Mouse (Mus musculus): ENCODE measurements around the gene Prkd2. TPM values are rescaled to one million over a fixed set of nuclear protein-coding genes. Genes with fewer than 3 reads are reported as not detected.

Gene Prkd2
- total and polyA plus RNA-seq, 2 experiments from 2014 or later = 8.8 to 10.6 TPM

- no peaks in the 10 kb centered on the region for H3K4me1 ChIP-seq (ENCODE audit: control insufficient read depth, insufficient read depth)
- no peaks in the 10 kb centered on the region for H3K9me3 ChIP-seq (replicated peaks; ENCODE audit: control insufficient read depth, low read length)
- H3K36me3 ChIP-seq (replicated peaks; ENCODE audit: control insufficient read depth, insufficient read depth, low read length) = peaks cover 66% of the 10 kb centered on the region
- DNase-seq (ENCODE audit: low spot score) = no peak
- no peak overlapping the region for H3K9ac ChIP-seq (replicated peaks; ENCODE audit: low read depth, low read length)
- TF ChIP-seq CTCF (IDR thresholded peaks at IDR 0.05; ENCODE audit: low read depth) (no peak), EP300 (IDR thresholded peaks at IDR 0.05; ENCODE audit: low read depth) (no peak)
- no peak overlapping the region for H3K4me2 ChIP-seq (ENCODE audit: low read depth, low read length)
- no peak overlapping the region for H3K27ac ChIP-seq (ENCODE audit: low read depth)
- H3K27me3 ChIP-seq (ENCODE audit: control insufficient read depth, insufficient read depth, low read length) = no peaks in the 10 kb centered on the region
- 85% methylated on average over 3 of the region's 3 CpGs for WGBS
- no peak for ATAC-seq (ENCODE audit: insufficient read depth, low read depth)
- no peak overlapping the region for H3K4me3 ChIP-seq (ENCODE audit: low read depth, low read length)
Observed at GRCm38 (mm10) chr7:16867488-16867887, 24.8 kb downstream of the Prkd2 start.

GRCm38 (mm10) chr7:16869497-16869896, 26.8 kb downstream of the Prkd2 start:
- 52% methylated on average over 16 of the region's 16 CpGs for WGBS
- H3K4me2 ChIP-seq (ENCODE audit: low read depth, low read length) = no peak overlapping the region
- no peak overlapping the region for H3K9ac ChIP-seq (replicated peaks; ENCODE audit: low read depth, low read length)
- ATAC-seq (ENCODE audit: insufficient read depth, low read depth) (peak; percentile 58; the same call in 1 of the 2 replicates), DNase-seq (ENCODE audit: low spot score) (no peak)
- no peaks in the 10 kb centered on the region for H3K4me1 ChIP-seq (ENCODE audit: control insufficient read depth, insufficient read depth)
- H3K36me3 ChIP-seq (replicated peaks; ENCODE audit: control insufficient read depth, insufficient read depth, low read length) = peaks cover 53% of the 10 kb centered on the region
- no peak overlapping the region for H3K4me3 ChIP-seq (ENCODE audit: low read depth, low read length)
- no peaks in the 10 kb centered on the region for H3K27me3 ChIP-seq (ENCODE audit: control insufficient read depth, insufficient read depth, low read length)
- no peak overlapping the region for H3K27ac ChIP-seq (ENCODE audit: low read depth)
- H3K9me3 ChIP-seq (replicated peaks; ENCODE audit: control insufficient read depth, low read length) = no peaks in the 10 kb centered on the region
- no peak for TF ChIP-seq CTCF (IDR thresholded peaks at IDR 0.05; ENCODE audit: low read depth)
- TF ChIP-seq EP300 (IDR thresholded peaks at IDR 0.05; ENCODE audit: low read depth) = no peak

- whole genome bisulfite sequencing = 66% methylated on average over 10 of the region's 10 CpGs
Observed at GRCm38 (mm10) chr7:16871600-16871999, 28.9 kb downstream of the Prkd2 start.

DNA sequence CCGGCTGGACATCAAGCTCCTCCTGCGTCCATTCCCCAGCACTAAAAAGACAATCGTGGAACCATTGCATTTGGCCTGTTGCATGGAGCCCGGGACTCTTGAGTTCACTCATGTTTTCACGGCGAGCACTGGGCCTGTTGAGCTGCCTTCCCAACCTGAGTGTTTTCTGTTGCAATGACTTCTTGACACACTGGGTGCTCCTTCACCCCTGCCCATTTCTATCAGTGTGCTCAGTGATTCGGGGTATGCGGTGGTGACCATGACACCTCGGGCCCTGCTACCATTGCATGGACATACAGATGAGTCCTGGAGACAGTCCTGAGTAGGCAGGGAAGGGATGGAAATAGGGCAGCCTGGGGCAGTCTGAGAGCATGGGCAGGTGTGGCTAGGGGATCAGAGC, 29.8 kb downstream of the Prkd2 start:
- TF ChIP-seq CTCF (IDR thresholded peaks at IDR 0.05; ENCODE audit: low read depth) (no peak), EP300 (IDR thresholded peaks at IDR 0.05; ENCODE audit: low read depth) (no peak)
- H3K27ac ChIP-seq (ENCODE audit: low read depth) = no peak overlapping the region
- no peak for DNase-seq (ENCODE audit: low spot score)
- H3K27me3 ChIP-seq (ENCODE audit: control insufficient read depth, insufficient read depth, low read length) = no peaks in the 10 kb centered on the region
- WGBS = 95% methylated on average over 9 of the region's 9 CpGs
- no peak overlapping the region for H3K9ac ChIP-seq (replicated peaks; ENCODE audit: low read depth, low read length)
- peaks cover 30% of the 10 kb centered on the region for H3K36me3 ChIP-seq (replicated peaks; ENCODE audit: control insufficient read depth, insufficient read depth, low read length)
- H3K9me3 ChIP-seq (replicated peaks; ENCODE audit: control insufficient read depth, low read length) = no peaks in the 10 kb centered on the region
- no peak for ATAC-seq (ENCODE audit: insufficient read depth, low read depth)
- 0 out of 2 replicates have a peak, but pooled peaks cover 15% of the 10 kb centered on the region for H3K4me1 ChIP-seq (ENCODE audit: control insufficient read depth, insufficient read depth)
- H3K4me2 ChIP-seq (ENCODE audit: low read depth, low read length) = no peak overlapping the region
- H3K4me3 ChIP-seq (ENCODE audit: low read depth, low read length) = no peak overlapping the region

More at GRCm38 (mm10) chr7:16871600-16871999, 28.9 kb downstream of the Prkd2 start:
- DNase-seq (ENCODE audit: low spot score) = no peak
- H3K4me3 ChIP-seq (ENCODE audit: low read depth, low read length) = no peak overlapping the region
- ATAC-seq (ENCODE audit: insufficient read depth, low read depth) = no peak
- H3K4me1 ChIP-seq (ENCODE audit: control insufficient read depth, insufficient read depth) = 0 out of 2 replicates have a peak, but pooled peaks cover 9% of the 10 kb centered on the region
- TF ChIP-seq EP300 (IDR thresholded peaks at IDR 0.05; ENCODE audit: low read depth) (no peak), CTCF (IDR thresholded peaks at IDR 0.05; ENCODE audit: low read depth) (no peak)
- H3K4me2 ChIP-seq (ENCODE audit: low read depth, low read length) = no peak overlapping the region
- no peak overlapping the region for H3K9ac ChIP-seq (replicated peaks; ENCODE audit: low read depth, low read length)
- H3K9me3 ChIP-seq (replicated peaks; ENCODE audit: control insufficient read depth, low read length) = no peaks in the 10 kb centered on the region
- H3K27ac ChIP-seq (ENCODE audit: low read depth) = no peak overlapping the region
- H3K36me3 ChIP-seq (replicated peaks; ENCODE audit: control insufficient read depth, insufficient read depth, low read length) = peaks cover 35% of the 10 kb centered on the region
- no peaks in the 10 kb centered on the region for H3K27me3 ChIP-seq (ENCODE audit: control insufficient read depth, insufficient read depth, low read length)

DNA sequence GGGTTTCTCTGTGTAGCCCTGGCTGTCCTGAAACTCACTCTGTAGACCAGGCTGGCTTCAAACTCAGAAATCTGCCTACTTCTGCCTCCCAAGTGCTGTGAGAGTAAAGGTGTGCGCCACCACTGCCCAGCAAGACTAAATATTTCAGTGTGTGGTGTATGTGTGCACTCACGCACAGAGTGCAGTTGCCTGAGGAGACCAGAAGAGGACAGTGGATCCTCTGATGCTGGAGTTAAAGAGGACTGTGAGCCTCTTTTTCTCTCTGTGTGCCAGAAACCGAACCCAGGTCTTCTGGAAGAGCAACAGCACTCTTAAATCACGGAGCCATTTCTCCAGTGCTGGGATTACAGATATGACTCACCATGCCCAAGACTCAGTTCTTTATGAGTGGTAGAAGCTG, 30.7 kb downstream of the Prkd2 start:
- Histone ChIP-seq H3K4me2 (ENCODE audit: low read depth, low read length) (no peak overlapping the region), H3K9ac (replicated peaks; ENCODE audit: low read depth, low read length) (no peak overlapping the region), H3K27ac (ENCODE audit: low read depth) (no peak overlapping the region), H3K4me3 (ENCODE audit: low read depth, low read length) (no peak overlapping the region), H3K27me3 (ENCODE audit: control insufficient read depth, insufficient read depth, low read length) (no peaks in the 10 kb centered on the region), H3K9me3 (replicated peaks; ENCODE audit: control insufficient read depth, low read length) (no peaks in the 10 kb centered on the region), H3K36me3 (replicated peaks; ENCODE audit: control insufficient read depth, insufficient read depth, low read length) (peaks cover 23% of the 10 kb centered on the region), H3K4me1 (ENCODE audit: control insufficient read depth, insufficient read depth) (0 out of 2 replicates have a peak, but pooled peaks cover 15% of the 10 kb centered on the region)
- ATAC-seq (ENCODE audit: insufficient read depth, low read depth) = no peak
- WGBS = 88% methylated on average over 4 of the region's 4 CpGs
- DNase-seq (ENCODE audit: low spot score) = no peak
- TF ChIP-seq CTCF (IDR thresholded peaks at IDR 0.05; ENCODE audit: low read depth) (peak; percentile 18; the same call in 1 of the 2 replicates), EP300 (IDR thresholded peaks at IDR 0.05; ENCODE audit: low read depth) (no peak)

- Histone ChIP-seq H3K4me1 (ENCODE audit: control insufficient read depth, insufficient read depth) (0 out of 2 replicates have a peak, but pooled peaks cover 15% of the 10 kb centered on the region), H3K36me3 (replicated peaks; ENCODE audit: control insufficient read depth, insufficient read depth, low read length) (peaks cover 16% of the 10 kb centered on the region), H3K4me2 (ENCODE audit: low read depth, low read length) (peak overlapping the region; percentile 46), H3K27ac (ENCODE audit: low read depth) (peak overlapping the region; percentile 84), H3K27me3 (ENCODE audit: control insufficient read depth, insufficient read depth, low read length) (no peaks in the 10 kb centered on the region), H3K9me3 (replicated peaks; ENCODE audit: control insufficient read depth, low read length) (no peaks in the 10 kb centered on the region), H3K9ac (replicated peaks; ENCODE audit: low read depth, low read length) (no peak overlapping the region), H3K4me3 (ENCODE audit: low read depth, low read length) (peak overlapping the region; percentile 14; the same call in 1 of the 2 replicates)
- DNase-seq (ENCODE audit: low spot score) (peak; percentile 73), ATAC-seq (ENCODE audit: insufficient read depth, low read depth) (no peak)
- 3% methylated on average over 17 of the region's 17 CpGs for WGBS
- TF ChIP-seq EP300 (IDR thresholded peaks at IDR 0.05; ENCODE audit: low read depth) = no peak
- TF ChIP-seq CTCF (IDR thresholded peaks at IDR 0.05; ENCODE audit: low read depth) = peak; percentile 93
Observed at GRCm38 (mm10) chr7:16874190-16874589, 31.5 kb downstream of the Prkd2 start.

Data from heart, postnatal 0 days (tissue).